Mouse (Mus musculus): ENCODE measurements around the gene Mus81. TPM values are rescaled to one million over a fixed set of nuclear protein-coding genes. Genes with fewer than 3 reads are reported as not detected.

Gene Mus81
- total RNA-seq, 2 experiments from 2014 or later = 16.9 to 24.2 TPM

DNA sequence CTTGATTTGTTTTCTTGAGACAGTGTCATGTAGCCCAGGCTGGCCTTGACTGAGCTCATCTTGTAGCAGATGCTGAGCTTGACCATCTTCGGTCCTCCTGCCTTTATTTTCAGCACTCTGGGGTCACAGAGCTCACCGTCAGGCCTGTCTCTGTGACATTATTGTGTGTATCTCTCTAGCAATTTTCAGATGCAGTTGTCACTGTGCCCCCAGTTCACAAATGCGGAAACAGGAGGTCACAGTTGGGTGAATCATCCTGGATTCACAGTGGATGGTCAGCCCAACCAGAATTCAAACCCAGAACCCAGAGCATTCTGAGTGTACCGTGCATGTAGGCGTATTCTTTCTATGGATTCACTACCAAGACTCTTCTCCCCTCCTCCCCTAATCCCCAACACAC lies 42.5 kb downstream of the Mus81 start:
- DNase-seq = no peak

DNA sequence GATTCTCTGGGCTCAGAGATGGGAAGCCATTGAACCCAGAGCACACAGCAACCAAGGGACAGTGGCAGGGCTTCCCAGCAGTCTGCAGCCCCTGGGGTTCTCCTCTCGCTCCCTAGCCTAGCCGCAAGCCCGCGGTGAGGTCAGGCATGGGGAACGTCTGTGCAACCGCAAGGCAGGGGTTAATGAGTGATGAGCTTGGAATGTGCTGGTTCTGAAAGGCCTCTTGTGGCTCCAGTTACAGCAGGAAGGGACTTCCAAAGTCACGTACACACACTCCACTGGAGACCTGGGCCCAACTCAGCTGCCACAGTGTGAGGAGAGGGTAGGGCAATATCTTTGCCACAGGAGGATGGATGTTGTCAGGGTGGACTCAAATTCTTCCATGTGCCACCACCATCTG lies 43.2 kb downstream of the Mus81 start:
- DNase-seq = no peak

DNA sequence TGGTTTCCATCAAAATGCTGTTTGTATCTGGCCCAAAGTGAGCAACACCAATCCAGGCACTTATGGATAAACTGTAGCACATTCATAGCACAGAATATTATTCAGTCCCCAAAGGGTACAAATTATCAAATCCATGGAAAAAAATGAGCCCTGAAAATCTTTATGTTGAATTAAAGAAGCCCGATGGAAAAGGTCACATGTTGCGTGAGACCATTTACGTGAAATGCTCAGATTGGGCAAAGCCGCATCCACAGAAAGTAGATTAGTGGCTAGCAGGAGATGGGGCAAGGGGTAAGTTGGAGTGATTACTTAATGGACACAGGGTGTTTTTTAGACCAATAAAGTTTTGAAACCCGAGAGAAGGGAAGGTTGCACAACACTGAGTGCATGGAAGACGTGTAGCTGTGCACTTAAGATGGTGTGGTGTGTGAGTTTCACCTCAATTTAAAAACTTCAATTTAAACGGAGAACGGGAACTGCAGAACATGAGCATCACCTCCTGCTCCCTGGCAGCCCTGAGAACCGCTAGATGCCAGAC lies 43.8 kb downstream of the Mus81 start:
- DNase-seq = no peak

DNA sequence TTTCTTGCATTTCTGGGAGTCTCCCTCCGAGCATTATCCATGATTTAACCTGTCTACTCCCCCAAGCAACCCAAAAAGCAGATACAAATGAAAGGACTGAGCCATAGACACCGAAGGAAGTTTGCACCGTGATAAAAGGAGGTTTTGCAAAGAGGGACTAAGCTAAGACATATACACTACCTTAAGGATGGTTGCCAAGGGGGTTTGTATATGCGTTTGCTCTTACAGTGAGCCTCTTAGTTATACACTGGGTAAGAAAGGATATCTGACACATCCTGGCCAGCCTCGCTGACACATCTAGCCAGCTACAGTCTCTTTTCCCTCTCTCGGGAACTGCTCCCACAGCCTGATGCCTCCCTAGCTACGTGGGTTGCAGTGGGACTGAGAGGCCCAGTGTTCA lies 54.3 kb downstream of the Mus81 start:
- DNase-seq = no peak

DNA sequence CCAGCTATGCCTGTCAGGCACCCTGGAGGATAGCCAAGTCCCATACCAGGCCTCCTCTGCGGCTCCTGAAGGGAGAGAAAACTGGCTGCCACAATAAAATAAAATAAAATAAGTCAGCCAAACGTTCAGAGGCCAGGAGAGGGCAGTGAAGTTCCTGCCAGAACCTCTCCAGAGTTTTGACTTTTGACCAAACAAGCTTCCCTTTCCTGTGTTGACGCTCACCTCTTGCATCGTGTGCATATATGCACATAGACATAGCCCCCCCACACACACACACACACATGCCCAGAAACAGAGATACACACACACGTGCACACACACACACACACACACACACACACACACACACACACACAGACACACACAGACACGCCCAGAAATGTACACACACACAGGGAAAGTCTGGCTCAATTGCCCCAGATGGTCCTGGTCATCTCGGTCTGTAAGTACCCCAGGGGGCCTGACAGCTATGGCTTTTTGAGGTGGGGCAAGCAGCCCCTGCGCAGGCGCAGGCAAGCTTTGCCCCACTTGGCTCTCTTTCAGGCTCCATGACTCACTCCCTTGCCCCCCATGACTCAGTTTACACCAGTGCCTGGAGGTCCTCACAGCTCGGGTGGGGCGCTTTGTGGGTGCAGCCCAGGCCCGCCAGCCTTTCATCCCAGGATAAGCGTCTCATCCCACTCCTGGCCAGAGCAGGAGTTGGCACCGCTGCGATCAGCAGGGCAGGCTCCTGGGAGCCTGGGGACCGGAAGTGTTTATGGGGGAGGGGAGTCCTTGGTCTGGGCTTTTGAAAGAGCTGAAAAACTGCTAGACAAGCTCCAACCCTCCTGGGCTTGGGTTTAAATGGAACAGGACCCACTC lies 55.0 kb downstream of the Mus81 start:
- DNase-seq = peak; percentile 74

Other genes with a start within 250 kb of the Mus81 start
- 10 to 100 TPM; 21.8 to 22.7 TPM for gene Pacs1, start 215.3 kb downstream of the Mus81 start, total RNA-seq (2021)
- 100 to 1,000 TPM; 118 to 119 TPM for gene Sf3b2, start 192.9 kb downstream of the Mus81 start, total RNA-seq (2021)
- gene Gal3st3, start 190.1 kb downstream of the Mus81 start, total RNA-seq (2021) = 10 to 100 TPM; 21.9 to 22.4 TPM
- not detected for gene Catsper1, start 152.7 kb downstream of the Mus81 start, total RNA-seq (2021)
- 10 to 100 TPM; 17.3 to 21.4 TPM for gene Cst6, start 138.8 kb downstream of the Mus81 start, total RNA-seq (2021)
- gene Eif1ad, start 121.7 kb downstream of the Mus81 start, total RNA-seq (2021) = 10 to 100 TPM; 18.8 to 19.7 TPM
- 100 to 1,000 TPM; 121 to 125 TPM for gene Banf1, start 121.2 kb downstream of the Mus81 start, total RNA-seq (2021)
- 10 to 100 TPM; 47.8 to 48.1 TPM for gene Sart1, start 99.7 kb downstream of the Mus81 start, total RNA-seq (2021)
- under 1 TPM in 1 of 2 experiments, not detected in 1; 0.59 TPM for gene Tsga10ip, start 85.9 kb downstream of the Mus81 start, total RNA-seq (2021)
- gene Drap1, start 63.4 kb downstream of the Mus81 start, total RNA-seq (2021) = 100 to 1,000 TPM; 301 to 320 TPM
- 10 to 100 TPM; 32.1 to 38.3 TPM for gene AI837181, start 63.3 kb downstream of the Mus81 start, total RNA-seq (2021)
- gene Fosl1, start 40.9 kb downstream of the Mus81 start, total RNA-seq (2021) = not detected
- 1 to 10 TPM; 6.0 to 6.7 TPM for gene Ccdc85b, start 30.5 kb downstream of the Mus81 start, total RNA-seq (2021)
- 10 to 100 TPM; 50.9 to 54.3 TPM for gene Fibp, start 27.8 kb downstream of the Mus81 start, total RNA-seq (2021)
- 1 to 10 TPM in 1 of 2 experiments, under 1 TPM in 1; 0.25 to 1.5 TPM for gene Ctsw, start 19.9 kb downstream of the Mus81 start, total RNA-seq (2021)
- gene Efemp2, start 14.4 kb downstream of the Mus81 start, total RNA-seq (2021) = 1 to 10 TPM; 7.2 to 7.9 TPM
- 100 to 1,000 TPM; 184 to 211 TPM for gene Cfl1, start 2.1 kb upstream of the Mus81 start, total RNA-seq (2021)
- gene 1700020D05Rik, start 15.4 kb upstream of the Mus81 start, total RNA-seq (2021) = under 1 TPM; 0.35 to 0.57 TPM
- 1 to 10 TPM; 4.2 to 4.3 TPM for gene Snx32, start 22.1 kb upstream of the Mus81 start, total RNA-seq (2021)
- not detected for gene Ovol1, start 72.2 kb upstream of the Mus81 start, total RNA-seq (2021)
- gene Ap5b1, start 79.6 kb upstream of the Mus81 start, total RNA-seq (2021) = 1 to 10 TPM; 2.8 to 4.3 TPM
- 10 to 100 TPM; 56.5 to 59.3 TPM for gene Rnaseh2c, start 113.5 kb upstream of the Mus81 start, total RNA-seq (2021)
- 10 to 100 TPM; 20.5 to 31.3 TPM for gene Kat5, start 121.8 kb upstream of the Mus81 start, total RNA-seq (2021)
- 10 to 100 TPM; 25.4 to 30.2 TPM for gene Rela, start 149.1 kb upstream of the Mus81 start, total RNA-seq (2021)
- 10 to 100 TPM; 20.3 to 24.1 TPM for gene Sipa1, start 175.3 kb upstream of the Mus81 start, total RNA-seq (2021)
- 10 to 100 TPM; 21.5 to 25.2 TPM for gene Map3k11, start 200.3 kb upstream of the Mus81 start, total RNA-seq (2021)
- gene Pcnx3, start 200.5 kb upstream of the Mus81 start, total RNA-seq (2021) = 10 to 100 TPM; 17.3 to 18.4 TPM
- not detected for gene Kcnk7, start 216.0 kb upstream of the Mus81 start, total RNA-seq (2021)
- gene Ehbp1l1, start 237.9 kb upstream of the Mus81 start, total RNA-seq (2021) = 100 to 1,000 TPM; 134 to 144 TPM
- gene Fam89b, start 241.3 kb upstream of the Mus81 start, total RNA-seq (2021) = 10 to 100 TPM; 21.6 to 26.0 TPM